Mouse (Mus musculus) megakaryocyte-erythroid progenitor cell, adult 5 weeks (primary cell): ENCODE measurements around the gene Zfp839. TPM values are rescaled to one million over a fixed set of nuclear protein-coding genes. Genes with fewer than 3 reads are reported as not detected.

Source experiments
- polyA plus RNA-seq: library from polyadenylated mRNA; stranded (reverse); fragments of >175 nt; gene quantifications from 2 replicates; pipeline ENCODE4 v1.2.3, GENCODE M21; 2012

Gene Zfp839
- 6.8 and 7.9 TPM in 2 replicates for polyA plus RNA-seq

GRCm38 (mm10) chr12:110850010-110850928 is at the start of gene Zfp839:
Gene Zfp839, plus strand, starts transcription at chr12:110850253.

GRCm38 (mm10) chr12:110840348-110841198 is 9.5 kb upstream of the Zfp839 start, which contains the start of gene Mok:
Gene Mok, minus strand, starts transcription at chr12:110840939.

DNA sequence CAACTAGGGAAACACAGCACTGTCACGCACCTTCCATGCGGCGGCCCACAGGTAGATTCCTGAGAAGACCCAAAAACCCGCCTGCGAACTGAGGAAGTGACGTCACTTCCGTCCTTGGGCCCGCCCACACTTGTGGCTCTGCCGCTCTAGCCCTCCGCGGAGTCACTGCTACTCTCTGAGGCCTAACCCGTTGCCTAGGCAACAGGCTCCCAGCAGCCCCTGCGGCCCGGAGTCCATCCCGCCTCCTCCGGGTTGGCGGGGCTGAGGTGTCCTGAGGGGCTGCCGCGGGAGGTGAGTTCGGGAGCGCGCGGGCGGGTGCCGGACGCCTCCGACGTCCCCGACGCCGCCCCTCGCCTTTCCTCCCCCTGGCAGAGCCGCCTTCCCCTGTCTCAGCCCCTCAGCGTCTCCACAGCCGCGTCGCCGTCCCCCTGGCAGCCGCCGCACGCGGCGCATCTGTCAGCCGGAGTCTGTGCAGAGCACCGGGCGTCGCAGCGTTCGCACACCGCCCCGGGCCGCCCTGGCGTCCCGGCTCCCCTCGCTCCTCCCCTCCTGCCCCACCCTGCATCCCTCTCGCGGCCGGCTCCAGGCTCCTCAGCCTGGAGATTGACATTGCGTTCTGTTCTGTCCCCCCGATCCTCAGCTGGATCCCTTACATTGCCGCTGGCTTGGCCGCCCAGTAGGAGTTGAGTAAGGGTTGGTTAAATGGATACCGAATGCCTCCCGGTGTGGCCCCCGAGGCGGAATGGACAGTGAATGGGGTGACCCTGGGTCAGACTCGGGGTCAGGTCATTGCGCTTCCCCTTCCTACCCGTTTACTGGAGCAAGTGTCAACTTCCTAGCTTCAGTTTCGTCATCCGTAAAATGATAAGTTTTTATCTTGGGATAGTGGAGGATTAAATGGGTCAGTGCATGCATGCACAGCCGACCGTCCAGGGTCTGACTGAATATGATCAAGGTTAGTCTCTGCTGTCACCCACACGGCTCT is 39.3 kb downstream of the Zfp839 start, which contains the start of the genes Cinp and Tecpr2:
Gene Cinp, minus strand, starts transcription at position 110 of the 985 bp plus-strand sequence.
Gene Tecpr2, plus strand, starts transcription at position 229 of the 985 bp plus-strand sequence.

Other genes starting within 250 kb of the Zfp839 start
- gene Dync1h1, start 248.8 kb upstream of the Zfp839 start, polyA plus RNA-seq = 187 and 277 TPM in 2 replicates
- 0.05 and 0.21 TPM in 2 replicates for gene 1700001K19Rik, start 167.6 kb upstream of the Zfp839 start, polyA plus RNA-seq
- gene Hsp90aa1, start 147.5 kb upstream of the Zfp839 start, polyA plus RNA-seq = 231 and 303 TPM in 2 replicates
- 6.6 and 9.2 TPM in 2 replicates for gene Wdr20, start 112.3 kb upstream of the Zfp839 start, polyA plus RNA-seq
- 0.91 and 1.1 TPM in 2 replicates for gene Mok, start 9.3 kb upstream of the Zfp839 start, polyA plus RNA-seq
- 6.7 and 7.1 TPM in 2 replicates for gene Cinp, start 38.9 kb downstream of the Zfp839 start, polyA plus RNA-seq
- gene Tecpr2, start 39.0 kb downstream of the Zfp839 start, polyA plus RNA-seq = 3.0 and 3.1 TPM in 2 replicates
- 8.5 and 9.1 TPM in 2 replicates for gene Ankrd9, start 128.8 kb downstream of the Zfp839 start, polyA plus RNA-seq
- 18.1 and 18.2 TPM in 2 replicates for gene Rcor1, start 189.1 kb downstream of the Zfp839 start, polyA plus RNA-seq